Mouse (Mus musculus) MEL (cell line): ENCODE results near the gene Hpcal1.
"Not testable (repeated sequence)": the region's sequence is repeated elsewhere in the genome, so short reads cannot be mapped to it uniquely, and the experiment has no call there.

ENCODE experiments used
- CTCF ChIP-seq, 3 experiments: IDR thresholded peaks in 2 of 3; conservative IDR thresholded peaks in 1 of 3; 2 replicates each; pipeline ENCODE4 v1.5.1; 2011 to 2012; ENCODE audit warnings: low read length in 3 of 3, low read depth in 2 of 3, mild to moderate bottlenecking in 2 of 3, improper control_type of control experiment in 1 of 3, inconsistent platforms in 1 of 3, mixed read lengths in 1 of 3, moderate library complexity in 1 of 3; ENCODE audit not compliant: control insufficient read depth in 1 of 3, insufficient read depth in 1 of 3, poor library complexity in 1 of 3, severe bottlenecking in 1 of 3
- ELF1 ChIP-seq: IDR thresholded peaks from 2 replicates; pipeline ENCODE4 v1.6.1; 2014; ENCODE audit warnings: low read depth, mild to moderate bottlenecking, inconsistent platforms, low read length, improper control_type of control experiment, moderate library complexity
- GABPA ChIP-seq: IDR thresholded peaks from 2 replicates; pipeline ENCODE4 v1.6.1; 2012; ENCODE audit warnings: low read depth, mild to moderate bottlenecking, inconsistent platforms, low read length, improper control_type of control experiment, moderate library complexity
- GATA1 ChIP-seq: IDR thresholded peaks from 2 replicates; pipeline ENCODE4 v1.6.1; 2011; ENCODE audit warnings: low read depth, low read length, improper control_type of control experiment
- MAFK ChIP-seq: IDR thresholded peaks from 2 replicates; pipeline ENCODE4 v1.6.1; 2011; ENCODE audit warnings: low read depth, mild to moderate bottlenecking, low read length, improper control_type of control experiment, borderline replicate concordance
- NELFE ChIP-seq: IDR thresholded peaks from 2 replicates; pipeline ENCODE4 v1.6.1; 2011; ENCODE audit warnings: low read depth, low read length, improper control_type of control experiment
- POLR2A ChIP-seq, 2 experiments: IDR thresholded peaks; 2 replicates each; pipeline ENCODE4 v1.6.1; 2011 to 2012; ENCODE audit warnings: low read length in 2 of 2, mild to moderate bottlenecking in 2 of 2, control low read depth in 1 of 2, improper control_type of control experiment in 1 of 2, low read depth in 1 of 2, moderate library complexity in 1 of 2; ENCODE audit not compliant: control insufficient read depth in 1 of 2, insufficient read depth in 1 of 2, poor library complexity in 1 of 2
- TBP ChIP-seq: IDR thresholded peaks from 2 replicates; pipeline ENCODE4 v1.8.0; 2011; ENCODE audit warnings: low read depth, low read length, improper control_type of control experiment
- ZC3H11A ChIP-seq: IDR thresholded peaks from 2 replicates; pipeline ENCODE4 v1.6.1; 2012; ENCODE audit warnings: low read depth, mild to moderate bottlenecking, inconsistent platforms, low read length, improper control_type of control experiment

DNA sequence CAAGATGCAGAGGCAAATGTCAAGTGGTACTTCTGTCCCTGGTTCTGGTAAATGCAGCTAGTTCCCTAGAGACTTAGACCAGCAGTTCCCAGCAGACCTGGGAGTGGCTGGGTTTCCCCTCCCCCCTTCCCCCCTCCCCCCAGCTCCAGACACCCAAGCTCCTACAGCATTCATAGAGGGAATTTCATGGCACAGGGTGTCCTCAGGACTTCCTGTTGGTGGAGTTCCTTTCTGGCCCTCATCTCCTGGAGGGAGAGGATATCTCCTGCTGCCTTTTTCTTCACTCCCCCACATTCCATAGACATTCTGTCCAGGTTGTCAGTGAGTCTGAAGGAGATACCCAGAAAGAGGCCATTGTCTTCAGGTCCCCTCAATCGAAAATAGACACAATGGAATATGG, 76.9 kb downstream of the Hpcal1 start:
- TF ChIP-seq ELF1; CTCF (IDR thresholded peaks at IDR 0.05 in 2 of 3, conservative IDR thresholded peaks at IDR 0.05 in 1 of 3; ENCODE audit: control insufficient read depth in 1 of 3, insufficient read depth in 1 of 3, low read depth in 2 of 3, low read length in 3 of 3, poor library complexity in 1 of 3, severe bottlenecking in 1 of 3); POLR2A (IDR thresholded peaks at IDR 0.05; ENCODE audit: control insufficient read depth in 1 of 2, insufficient read depth in 1 of 2, low read depth in 1 of 2, low read length in 2 of 2, poor library complexity in 1 of 2); GABPA; TBP; ZC3H11A; MAFK; GATA1; NELFE: not testable (repeated sequence)
